Mouse (Mus musculus) left cerebral cortex, postnatal 36 days (tissue): ENCODE results near the gene Sptbn4. TPM values are rescaled to one million over a fixed set of nuclear protein-coding genes. Genes with fewer than 3 reads are reported as not detected.

Experiments used
- DNase-seq, 2 experiments: peaks; one replicate each; pipeline ENCODE4 v3.0.0; 2021 to 2022; ENCODE audit warnings: low spot score in 2 of 2, mixed read lengths in 1 of 2
- intact Hi-C: fragments of 180-260 bp; cut with DNase I; formaldehyde crosslinking; loops from one replicate; pipeline ENCODE4 v1.15.1; 2025
- total RNA-seq, 2 experiments: library from RNA; stranded (reverse); gene quantifications; 2 replicates each; pipeline ENCODE4 v1.2.3; 2021

Sptbn4 gene
- total RNA-seq, 2 experiments from 2014 or later: 124 to 166 TPM

DNA sequence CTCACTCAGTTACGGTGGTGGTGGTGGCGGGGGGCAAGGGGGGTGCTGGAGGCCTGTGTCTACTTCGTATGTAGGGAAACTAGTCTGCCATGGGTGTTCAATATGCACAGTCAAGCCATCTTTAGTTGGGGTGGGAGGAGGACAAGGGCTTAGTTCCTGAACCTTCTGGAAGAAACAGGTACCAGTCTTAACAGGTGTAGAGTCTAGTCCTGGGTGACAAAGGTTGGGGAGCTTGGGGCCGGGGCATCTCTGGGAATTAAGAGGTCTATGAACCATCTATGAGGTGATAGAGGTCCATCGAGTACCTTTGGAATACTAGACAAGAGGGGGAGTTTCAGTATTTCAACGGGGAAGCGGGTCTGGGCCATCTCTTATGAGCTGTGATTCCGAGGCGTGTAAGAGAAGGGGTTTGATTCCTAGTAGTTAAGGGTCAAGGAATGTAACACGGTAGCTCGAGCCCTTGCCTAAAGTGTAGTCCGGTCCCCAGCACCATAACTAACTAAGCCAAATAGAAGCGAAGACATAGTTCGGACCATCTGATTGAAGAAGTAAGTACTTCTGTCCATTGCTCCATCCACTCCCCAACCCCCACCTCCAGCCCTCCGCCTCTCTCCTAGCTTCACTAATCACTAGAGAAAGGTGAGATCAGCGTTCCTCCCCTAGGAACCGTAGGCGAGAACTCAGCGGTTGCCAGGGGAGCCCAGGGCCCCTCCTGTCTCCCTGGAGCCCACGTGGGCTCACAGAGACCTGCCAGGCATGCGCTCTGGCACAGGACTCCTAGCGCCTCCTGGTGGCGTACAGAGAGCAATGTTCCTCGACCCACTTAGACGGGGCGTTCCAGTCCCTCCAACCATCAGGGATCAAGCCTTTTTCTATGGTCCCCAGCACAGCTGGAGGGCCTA lies 50.2 kb downstream of the Sptbn4 start:
- intact Hi-C loops: loop anchor here (2.0 kb wide), 1 partner anchor 50 kb away; the partner anchor contains the start of genes Blvrb and Sptbn4

GRCm38 (mm10) chr7:27396184-27397047 lies 51.1 kb downstream of the Sptbn4 start:
- DNase-seq: peak in 1 of 2 experiments; percentile 60
- intact Hi-C loops: loop anchor here (1.0 to 2.0 kb wide), 2 partner anchors 50 to 57 kb away; partner anchors contain the start of genes Blvrb and Sptbn4

More for the DNA sequence above, 50.2 kb downstream of the Sptbn4 start:
- peak; percentile 57 to 66 for DNase-seq

- intact Hi-C loops: loop anchor here (1.0 to 2.0 kb wide), 2 partner anchors 51 to 56 kb away; partner anchors contain the start of genes Blvrb and Sptbn4
- DNase-seq: peak; percentile 48 to 49
Measured at GRCm38 (mm10) chr7:27395521-27396183, 51.8 kb downstream of the Sptbn4 start.

- DNase-seq: no peak
- intact Hi-C loops: no loop called here
Measured at GRCm38 (mm10) chr7:27391416-27391815, 56.1 kb downstream of the Sptbn4 start.

DNA sequence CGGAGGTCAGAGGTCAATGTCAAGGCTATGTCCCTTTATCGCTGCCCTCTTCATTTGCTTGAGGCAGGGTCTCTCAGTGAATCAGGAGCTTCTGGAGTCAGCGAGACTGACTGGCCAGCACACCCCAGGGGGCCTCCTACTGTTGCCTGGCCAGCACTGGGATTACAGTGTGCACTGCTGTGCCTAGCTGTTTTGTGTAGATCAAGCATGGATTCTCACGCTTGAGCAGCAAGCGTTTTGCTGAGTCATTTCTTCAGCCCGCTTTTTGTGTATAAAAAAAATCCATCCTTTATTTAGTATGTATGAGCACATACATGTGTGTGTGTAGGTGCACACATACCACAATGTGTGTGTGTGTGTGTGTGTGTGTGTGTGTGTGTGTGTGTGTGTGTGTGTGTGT lies 58.3 kb downstream of the Sptbn4 start:
- intact Hi-C loops: no loop called here
- no peak for DNase-seq

DNA sequence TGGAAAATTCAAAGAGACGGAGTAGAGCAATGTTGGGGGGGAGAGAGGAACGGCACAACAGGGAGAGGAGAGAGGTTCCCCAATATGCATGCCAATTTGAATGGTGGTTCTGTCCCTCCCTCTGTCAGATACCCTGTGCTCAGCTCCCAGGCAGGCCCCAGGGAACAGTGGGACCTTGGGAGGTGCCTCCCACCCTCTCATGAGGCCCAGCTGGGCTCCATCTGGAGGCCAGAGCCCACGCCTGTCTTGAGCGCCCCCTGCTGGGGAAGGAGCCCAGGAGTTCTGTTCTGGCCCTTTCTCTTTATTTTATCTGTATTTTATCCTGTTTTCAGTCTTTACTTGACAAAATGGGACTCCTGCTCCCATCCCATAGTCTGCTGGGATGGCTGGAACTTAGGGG lies 62.8 kb downstream of the Sptbn4 start:
- intact Hi-C loops: loop anchor here (5.0 kb wide), 1 partner anchor 47 kb away; the partner anchor contains the start of gene Ltbp4
- no peak for DNase-seq

DNA sequence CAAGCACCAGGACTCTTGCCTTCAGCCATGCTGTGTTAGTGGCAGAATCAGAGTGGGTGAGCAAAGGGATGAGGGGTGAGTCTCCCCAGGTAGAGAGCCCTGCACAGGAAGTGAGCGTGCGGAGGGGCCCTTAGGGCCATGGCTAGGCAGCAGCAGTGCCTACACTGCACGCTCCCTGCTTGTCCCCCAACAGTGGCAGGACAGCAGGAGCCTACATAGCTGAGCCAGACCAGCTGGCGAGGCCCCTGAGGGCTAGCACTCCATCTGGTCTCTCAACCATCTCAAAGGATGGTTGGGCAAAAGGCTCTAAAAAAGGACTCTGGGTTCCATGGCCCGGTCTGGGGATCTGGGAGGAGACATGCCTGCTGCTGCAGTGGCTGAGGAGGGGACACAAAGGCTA lies 63.4 kb downstream of the Sptbn4 start:
- intact Hi-C loops: loop anchor here (5.0 kb wide), 1 partner anchor 47 kb away; the partner anchor contains the start of gene Ltbp4
- DNase-seq: no peak

DNA sequence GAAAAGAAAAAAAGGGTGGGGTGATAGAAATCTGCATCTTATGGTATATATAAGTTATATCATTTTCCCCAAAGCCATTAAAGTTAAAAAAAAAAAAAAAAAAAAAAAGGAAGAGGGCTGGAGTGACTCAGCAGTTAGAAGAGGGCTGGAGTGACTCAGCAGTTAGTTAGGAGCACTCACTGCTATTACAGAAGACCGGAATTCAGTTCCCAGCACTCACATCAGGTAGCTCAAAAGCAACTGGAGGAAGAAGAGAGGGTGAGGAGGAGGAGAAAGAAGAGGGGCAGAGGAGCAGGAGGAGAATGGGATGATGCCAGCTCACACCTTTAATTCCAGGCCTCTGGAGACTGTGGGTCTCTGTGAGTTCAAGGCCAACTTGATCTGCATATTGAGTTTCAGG lies 64.3 kb downstream of the Sptbn4 start:
- intact Hi-C loops: loop anchor here (5.0 kb wide), 1 partner anchor 46 kb away; the partner anchor contains the start of gene Ltbp4
- no peak for DNase-seq

DNA sequence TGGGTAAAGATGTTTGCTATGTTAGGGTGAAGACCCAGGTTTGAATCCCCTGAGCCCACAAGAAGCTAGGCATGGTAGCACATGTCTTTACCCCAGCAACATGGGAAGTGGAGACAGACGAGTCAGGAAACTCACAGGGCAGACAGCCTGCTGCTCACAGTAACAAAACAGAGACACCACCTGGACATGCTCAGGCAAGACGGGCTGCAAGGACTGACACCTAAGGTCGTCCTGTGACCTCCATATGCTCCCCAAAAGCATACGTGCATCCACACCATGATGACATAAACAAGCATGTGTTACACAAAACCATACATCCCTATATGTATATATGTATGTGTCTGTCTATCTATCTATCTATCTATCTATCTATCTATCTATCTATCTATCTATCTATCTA lies 65.9 kb downstream of the Sptbn4 start:
- intact Hi-C loops: loop anchor here (5.0 kb wide), 1 partner anchor 44 kb away; the partner anchor contains the start of gene Ltbp4
- no peak for DNase-seq

- intact Hi-C loops: loop anchor here (5.0 kb wide), 1 partner anchor 44 kb away; the partner anchor contains the start of gene Ltbp4
- no peak for DNase-seq
Measured at GRCm38 (mm10) chr7:27381009-27381408, 66.5 kb downstream of the Sptbn4 start.

GRCm38 (mm10) chr7:27379836-27380235 lies 67.7 kb downstream of the Sptbn4 start:
- DNase-seq: no peak
- intact Hi-C loops: loop anchor here (5.0 kb wide), 1 partner anchor 43 kb away; the partner anchor contains the start of gene Ltbp4

GRCm38 (mm10) chr7:27378431-27378830 lies 69.1 kb downstream of the Sptbn4 start:
- intact Hi-C loops: no loop called here
- no peak for DNase-seq

DNA sequence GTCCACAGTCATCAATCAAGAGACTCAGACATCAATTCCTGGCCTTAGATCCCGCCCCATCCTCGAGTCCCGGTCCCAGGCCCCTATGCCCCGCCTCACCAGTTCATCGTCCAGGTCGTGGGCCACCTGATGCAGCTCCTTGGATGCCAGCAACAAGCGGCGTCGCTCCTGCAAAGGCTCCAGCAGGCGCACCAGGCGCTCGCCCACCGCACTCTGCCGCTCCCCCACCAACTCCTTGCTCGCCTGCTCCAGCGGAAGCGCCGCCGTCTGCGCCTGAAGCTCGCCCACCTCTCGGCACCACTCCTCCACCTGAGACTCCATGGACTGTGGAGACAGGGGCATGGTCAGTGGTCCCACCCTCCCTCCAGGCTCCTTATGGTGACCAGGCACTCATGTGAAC lies 72.2 kb downstream of the Sptbn4 start:
- intact Hi-C loops: no loop called here
- DNase-seq: peak in 1 of 2 experiments; percentile 72

- intact Hi-C loops: no loop called here
- DNase-seq: no peak
Measured at GRCm38 (mm10) chr7:27371715-27372462, 75.6 kb downstream of the Sptbn4 start.

GRCm38 (mm10) chr7:27369111-27369510 lies 78.4 kb downstream of the Sptbn4 start:
- intact Hi-C loops: no loop called here
- DNase-seq: no peak

DNA sequence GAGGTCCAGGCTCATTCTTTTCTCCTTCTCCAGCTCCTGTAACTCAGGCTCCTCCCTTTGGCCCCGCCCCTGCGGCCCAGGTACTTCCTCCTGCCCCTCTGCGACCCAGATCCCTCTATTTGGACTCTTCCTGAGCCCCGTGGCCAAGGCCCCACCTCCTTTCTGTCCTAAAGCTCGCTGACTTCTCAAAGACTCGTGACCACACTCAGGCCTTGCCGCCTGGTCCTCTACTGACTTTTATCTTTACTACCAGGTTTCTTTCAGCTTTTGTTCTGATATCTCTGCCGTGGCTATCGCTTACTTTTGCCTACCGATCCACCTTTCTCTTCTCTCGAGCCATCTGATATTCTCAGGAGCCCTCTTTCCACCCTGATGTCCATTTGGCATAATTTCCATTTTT lies 79.5 kb downstream of the Sptbn4 start:
- intact Hi-C loops: loop anchor here (1.0 kb wide), 1 partner anchor 35 kb away; no protein-coding TSS in a partner anchor

DNA sequence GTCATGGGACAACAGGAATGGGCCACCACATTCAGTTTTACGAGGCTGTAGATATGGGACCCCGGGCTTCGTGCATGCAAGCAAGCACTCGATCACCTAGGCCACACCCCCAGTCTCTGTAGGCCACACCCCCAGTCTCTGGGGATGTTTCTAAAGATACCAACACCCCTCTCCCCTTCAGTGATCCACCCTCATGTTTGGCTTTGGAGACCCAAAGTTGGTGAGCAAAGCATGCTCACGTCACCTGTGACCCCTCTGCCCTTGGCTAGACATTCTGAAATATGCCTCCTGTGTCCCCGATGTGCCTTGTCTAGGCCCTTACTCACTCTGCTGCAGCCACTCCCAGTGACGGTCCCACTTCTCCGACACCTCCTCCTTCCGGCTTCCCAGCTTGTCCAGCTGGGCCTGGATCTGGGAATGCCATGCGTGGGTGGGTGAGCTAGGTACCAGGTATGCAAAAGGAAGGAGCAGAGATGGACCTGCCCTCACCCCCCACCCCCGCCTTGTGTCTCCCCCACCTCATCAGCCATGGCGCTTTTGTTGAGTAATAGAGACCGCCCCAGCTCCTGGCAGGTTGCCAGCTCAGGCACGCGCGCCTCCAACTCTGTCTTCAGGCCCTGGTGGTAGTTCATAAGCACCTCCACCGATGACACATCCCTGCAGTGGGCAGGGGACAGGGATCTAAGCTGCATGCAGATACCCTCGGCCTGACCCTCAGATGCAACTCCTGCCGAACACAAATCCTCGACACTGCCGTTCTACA lies 81.2 kb downstream of the Sptbn4 start:
- DNase-seq: peak in 1 of 2 experiments; percentile 60
- intact Hi-C loops: no loop called here

More for the DNA sequence above, 79.5 kb downstream of the Sptbn4 start:
- no peak for DNase-seq

DNA sequence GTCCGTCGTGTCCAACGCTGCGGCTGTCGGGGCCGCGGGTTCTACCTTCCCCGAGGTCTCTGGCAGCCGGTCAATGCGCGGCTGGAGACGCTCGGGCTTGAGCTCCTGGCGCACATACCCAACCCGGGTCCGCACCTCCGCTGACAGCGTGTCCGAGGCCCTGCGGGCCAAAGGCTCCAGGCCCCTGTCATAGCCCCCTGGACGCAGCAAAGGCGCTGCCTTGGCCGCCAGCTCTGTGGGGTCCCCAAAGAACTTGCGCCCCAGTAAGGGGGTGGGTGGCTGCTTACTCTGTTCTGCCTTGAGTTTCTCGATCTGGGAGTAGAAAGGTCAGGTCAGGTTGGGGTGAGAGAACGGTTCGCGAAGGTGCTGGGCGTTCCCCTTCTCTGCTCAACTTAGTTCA lies 83.1 kb downstream of the Sptbn4 start:
- no peak for DNase-seq
- intact Hi-C loops: no loop called here
